ENCODE assay signal across 34 mouse cellular contexts in the genomic region with DNA sequence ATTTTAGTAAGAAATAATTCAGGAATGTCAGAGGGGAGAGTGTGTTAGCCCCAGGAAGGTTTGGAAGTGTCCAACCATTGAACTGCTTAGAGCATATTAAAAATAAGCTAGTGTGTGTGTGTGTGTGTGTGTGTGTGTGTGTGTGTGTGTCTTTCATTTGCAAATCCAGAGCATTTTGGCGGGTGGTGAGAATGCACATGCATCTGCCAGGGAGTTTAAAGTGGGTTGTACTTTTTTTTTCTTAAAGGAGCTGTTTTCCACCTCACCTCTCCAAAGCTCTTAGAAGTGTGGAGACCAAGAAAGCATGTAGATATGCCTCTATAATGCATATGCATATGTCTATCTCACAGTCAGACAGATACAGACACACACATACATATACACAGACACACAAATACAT.
"Had no signal": no experiment of that assay in that cellular context is flagged by ENCODE, and none has a peak within 500 bp of the region (broad histone marks: within the 10 kb centered on the region; RNA-seq: fewer than 3 reads in every experiment).

No protein-coding gene starts in this region.

- H3K4me2 ChIP-seq: heart, embryonic 11.5 days; heart, embryonic 12.5 days; heart, embryonic 13.5 days; heart, embryonic 15.5 days; hindbrain, embryonic 12.5 days; hindbrain, embryonic 13.5 days; hindbrain, embryonic 14.5 days; hindbrain, embryonic 15.5 days; intestine, embryonic 15.5 days had no signal

- ATAC-seq: hindbrain, embryonic 16.5 days; hindbrain, postnatal 0 days; inflammation-experienced regulatory T-cells, adult 6 months; intestine, embryonic 15.5 days; intestine, embryonic 16.5 days; intestine, postnatal 0 days had no signal

- DNase-seq: heart, postnatal 10 days; heart, postnatal 14 days; heart, postnatal 36 days; heart, postnatal 4 days; kidney, adult 11 months; kidney, adult 18-20 months; kidney, adult 2 months; kidney, adult 8-10 months; kidney, adult 9 months; kidney, postnatal 10 days; kidney, postnatal 14 days; kidney, postnatal 25 days; kidney, postnatal 36 days; kidney, postnatal 4 days; layer of hippocampus, adult 9-11 months; layer of hippocampus, postnatal 36 days had no signal

- H3K9me3 ChIP-seq: heart, embryonic 10.5 days; heart, embryonic 12.5 days; heart, embryonic 13.5 days; heart, embryonic 15.5 days; hindbrain, embryonic 10.5 days; hindbrain, embryonic 12.5 days; hindbrain, embryonic 13.5 days; hindbrain, embryonic 15.5 days; intestine, embryonic 15.5 days had no signal

- H3K4me1 ChIP-seq: heart, embryonic 10.5 days; heart, embryonic 12.5 days; heart, embryonic 13.5 days; heart, embryonic 15.5 days; hindbrain, embryonic 15.5 days; intestine, embryonic 15.5 days had no signal

- H3K9ac ChIP-seq: heart, embryonic 12.5 days; heart, embryonic 13.5 days; heart, embryonic 15.5 days; hindbrain, embryonic 12.5 days; hindbrain, embryonic 13.5 days; hindbrain, embryonic 14.5 days; hindbrain, embryonic 15.5 days; intestine, embryonic 15.5 days had no signal

- H3K27ac ChIP-seq: heart, embryonic 10.5 days; heart, embryonic 13.5 days; heart, embryonic 15.5 days; hindbrain, embryonic 10.5 days; hindbrain, embryonic 12.5 days; hindbrain, embryonic 13.5 days; hindbrain, embryonic 14.5 days; hindbrain, embryonic 15.5 days; hindbrain, postnatal 0 days; intestine, embryonic 15.5 days; kidney, postnatal 0 days had no signal

- H3K27me3 ChIP-seq: heart, embryonic 12.5 days; heart, embryonic 13.5 days; heart, embryonic 15.5 days; hindbrain, embryonic 12.5 days; hindbrain, embryonic 13.5 days; hindbrain, embryonic 15.5 days; intestine, embryonic 15.5 days had no signal

- H3K36me3 ChIP-seq: heart, embryonic 10.5 days; heart, embryonic 12.5 days; heart, embryonic 13.5 days; heart, embryonic 15.5 days; hindbrain, embryonic 10.5 days; hindbrain, embryonic 12.5 days; hindbrain, embryonic 13.5 days; hindbrain, embryonic 15.5 days; intestine, embryonic 15.5 days had no signal

- H3K4me3 ChIP-seq: heart, embryonic 10.5 days; heart, embryonic 12.5 days; heart, embryonic 13.5 days; heart, embryonic 15.5 days; hindbrain, embryonic 10.5 days; hindbrain, embryonic 12.5 days; hindbrain, embryonic 13.5 days; hindbrain, embryonic 15.5 days; intestine, embryonic 15.5 days; layer of hippocampus, adult 2 months had no signal
